Mouse (Mus musculus): Measurements from ENCODE around the gene Srprb. TPM values are rescaled to one million over a fixed set of nuclear protein-coding genes. Genes with fewer than 3 reads are reported as not detected.
"Not testable (repeated sequence)": the region's sequence is repeated elsewhere in the genome, so short reads cannot be mapped to it uniquely, and the experiment has no call there.

The Srprb gene
- polyA plus RNA-seq, 1 experiment from 2014 or later, result 49.7 TPM

GRCm38 (mm10) chr9:103168046-103168445 lies 33.9 kb downstream of the Srprb start:
- 84% methylated on average over 6 of the region's 6 CpGs for whole genome bisulfite sequencing
- Histone ChIP-seq H3K9me3 (ENCODE audit: control insufficient read depth, low read length) (no peaks in the 10 kb centered on the region), H3K4me3 (ENCODE audit: low read depth, low read length) (no peak overlapping the region), H3K9ac (ENCODE audit: low read depth, low read length) (no peak overlapping the region), H3K36me3 (ENCODE audit: control insufficient read depth, insufficient read depth, low read length) (no peaks in the 10 kb centered on the region), H3K27ac (ENCODE audit: low read depth, low read length) (no peak overlapping the region), H3K4me2 (no peak overlapping the region), H3K4me1 (replicated peaks; ENCODE audit: control insufficient read depth, insufficient read depth, low read length) (no peaks in the 10 kb centered on the region), H3K27me3 (replicated peaks; ENCODE audit: control insufficient read depth, insufficient read depth, low read length) (no peaks in the 10 kb centered on the region)
- no peak for DNase-seq (ENCODE audit: low spot score)
- no peak for ATAC-seq (replicated peaks; ENCODE audit: low FRiP score)

- H3K4me2 ChIP-seq, result no peak overlapping the region
- no peaks in the 10 kb centered on the region for H3K4me1 ChIP-seq (replicated peaks; ENCODE audit: control insufficient read depth, insufficient read depth, low read length)
- DNase-seq (ENCODE audit: low spot score) (no peak), ATAC-seq (replicated peaks; ENCODE audit: low FRiP score) (no peak)
- WGBS, result 70% methylated on average over 15 of the region's 15 CpGs
- H3K36me3 ChIP-seq (ENCODE audit: control insufficient read depth, insufficient read depth, low read length), result no peaks in the 10 kb centered on the region
- no peaks in the 10 kb centered on the region for H3K27me3 ChIP-seq (replicated peaks; ENCODE audit: control insufficient read depth, insufficient read depth, low read length)
- H3K9me3 ChIP-seq (ENCODE audit: control insufficient read depth, low read length), result no peaks in the 10 kb centered on the region
- H3K27ac ChIP-seq (ENCODE audit: low read depth, low read length), result no peak overlapping the region
- H3K4me3 ChIP-seq (ENCODE audit: low read depth, low read length), result no peak overlapping the region
- H3K9ac ChIP-seq (ENCODE audit: low read depth, low read length), result no peak overlapping the region
Observed at GRCm38 (mm10) chr9:103163806-103164205, 38.1 kb downstream of the Srprb start.

DNA sequence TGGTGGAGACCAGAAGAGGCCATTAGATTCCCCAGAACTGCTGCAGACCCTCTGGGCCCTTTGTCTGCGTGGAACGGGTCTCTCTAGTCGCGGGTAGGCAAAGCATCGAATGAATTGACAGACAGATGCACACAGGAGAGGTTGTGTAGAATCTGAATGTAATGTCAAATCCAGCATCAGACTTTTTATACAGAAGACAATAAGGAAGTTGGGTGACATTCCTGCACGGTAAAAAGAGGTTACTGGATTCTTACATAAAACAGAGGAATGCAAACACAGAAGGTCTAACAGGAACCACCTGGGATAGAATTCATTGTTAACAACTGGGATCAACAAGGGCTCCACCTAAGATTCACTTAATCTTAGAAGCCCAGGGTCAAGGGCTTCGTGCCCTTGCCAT lies 46.8 kb downstream of the Srprb start:
- H3K9ac ChIP-seq (ENCODE audit: low read depth, low read length); H3K4me3 ChIP-seq (ENCODE audit: low read depth, low read length); H3K27me3 ChIP-seq (replicated peaks; ENCODE audit: control insufficient read depth, insufficient read depth, low read length); ATAC-seq (replicated peaks; ENCODE audit: low FRiP score); H3K9me3 ChIP-seq (ENCODE audit: control insufficient read depth, low read length); H3K36me3 ChIP-seq (ENCODE audit: control insufficient read depth, insufficient read depth, low read length); H3K4me2 ChIP-seq; DNase-seq (ENCODE audit: low spot score); H3K27ac ChIP-seq (ENCODE audit: low read depth, low read length); H3K4me1 ChIP-seq (replicated peaks; ENCODE audit: control insufficient read depth, insufficient read depth, low read length): not testable (repeated sequence)
- WGBS, result 86% methylated on average over 7 of the region's 7 CpGs

DNA sequence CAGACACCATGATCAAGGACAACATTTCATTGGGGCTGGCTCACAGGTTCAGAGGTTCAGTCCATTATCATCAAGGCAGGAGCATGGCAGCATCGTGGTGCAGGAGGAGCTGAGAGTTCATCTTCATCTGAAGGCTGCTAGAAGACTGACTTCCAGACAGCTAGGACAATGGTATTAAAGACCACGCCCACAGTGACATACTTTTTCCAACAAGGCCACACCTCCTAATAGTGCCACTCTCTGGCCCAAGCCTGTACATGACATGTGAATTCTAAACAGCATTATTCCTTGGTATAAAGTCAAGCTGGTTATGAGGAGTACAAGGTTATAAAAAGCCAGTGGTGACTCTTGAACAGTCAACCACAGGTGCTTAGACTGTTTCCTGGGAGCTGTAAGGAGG lies 47.4 kb downstream of the Srprb start:
- Histone ChIP-seq H3K4me2 (no peak overlapping the region), H3K4me3 (ENCODE audit: low read depth, low read length) (no peak overlapping the region), H3K4me1 (replicated peaks; ENCODE audit: control insufficient read depth, insufficient read depth, low read length) (no peaks in the 10 kb centered on the region), H3K27me3 (replicated peaks; ENCODE audit: control insufficient read depth, insufficient read depth, low read length) (no peaks in the 10 kb centered on the region), H3K9ac (ENCODE audit: low read depth, low read length) (no peak overlapping the region), H3K36me3 (ENCODE audit: control insufficient read depth, insufficient read depth, low read length) (no peaks in the 10 kb centered on the region), H3K27ac (ENCODE audit: low read depth, low read length) (no peak overlapping the region), H3K9me3 (ENCODE audit: control insufficient read depth, low read length) (no peaks in the 10 kb centered on the region)
- DNase-seq (ENCODE audit: low spot score) (no peak), ATAC-seq (replicated peaks; ENCODE audit: low FRiP score) (no peak)
- 63% methylated on average over 2 of the region's 2 CpGs for WGBS

GRCm38 (mm10) chr9:103153286-103153685 lies 48.7 kb downstream of the Srprb start:
- no peak for ATAC-seq (replicated peaks; ENCODE audit: low FRiP score)
- no peaks in the 10 kb centered on the region for H3K9me3 ChIP-seq (ENCODE audit: control insufficient read depth, low read length)

DNA sequence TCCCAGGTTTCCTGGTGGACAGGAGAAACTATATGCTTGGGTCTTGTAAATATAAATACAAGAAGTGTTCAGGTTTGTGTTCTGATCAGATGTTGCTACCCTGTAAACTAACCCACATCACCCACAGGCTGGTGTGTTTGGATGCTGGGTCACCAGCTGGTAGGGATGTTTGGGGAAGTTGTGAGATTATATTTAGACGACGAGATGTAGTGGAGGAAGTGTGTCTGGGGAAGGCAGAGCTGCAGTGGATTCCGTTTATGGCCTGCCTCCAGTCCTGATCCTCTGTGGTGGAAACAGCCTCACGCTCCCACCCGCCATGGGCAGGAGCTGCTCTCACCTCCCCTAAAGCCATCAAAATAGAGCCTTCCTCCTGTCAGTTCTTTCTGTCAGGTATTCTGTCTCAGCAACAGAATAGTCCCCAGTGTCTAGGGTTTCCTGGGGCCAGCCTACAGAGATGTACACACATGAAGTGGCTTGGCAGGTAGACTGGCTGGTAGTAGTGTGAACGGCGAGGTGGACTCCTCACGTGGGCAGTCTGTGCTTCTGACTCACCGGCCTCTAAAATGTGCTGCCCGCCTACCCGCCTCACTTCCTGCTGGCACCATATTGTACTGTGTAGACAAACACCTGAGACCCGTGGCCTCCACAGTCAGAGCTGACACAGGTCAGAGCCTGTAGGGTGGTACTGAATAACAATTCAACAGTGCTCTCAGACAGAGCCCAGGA lies 52.7 kb downstream of the Srprb start:
- no peaks in the 10 kb centered on the region for H3K27me3 ChIP-seq (replicated peaks; ENCODE audit: control insufficient read depth, insufficient read depth, low read length)
- no peak overlapping the region for H3K4me2 ChIP-seq
- DNase-seq (ENCODE audit: low spot score) (no peak), ATAC-seq (replicated peaks; ENCODE audit: low FRiP score) (no peak)
- H3K4me3 ChIP-seq (ENCODE audit: low read depth, low read length), result no peak overlapping the region
- H3K9me3 ChIP-seq (ENCODE audit: control insufficient read depth, low read length), result no peaks in the 10 kb centered on the region
- no peak overlapping the region for H3K27ac ChIP-seq (ENCODE audit: low read depth, low read length)
- H3K36me3 ChIP-seq (ENCODE audit: control insufficient read depth, insufficient read depth, low read length), result no peaks in the 10 kb centered on the region
- H3K4me1 ChIP-seq (replicated peaks; ENCODE audit: control insufficient read depth, insufficient read depth, low read length), result no peaks in the 10 kb centered on the region
- no peak overlapping the region for H3K9ac ChIP-seq (ENCODE audit: low read depth, low read length)
- 71% methylated on average over 12 of the region's 12 CpGs for WGBS

More at GRCm38 (mm10) chr9:103153286-103153685, 48.7 kb downstream of the Srprb start:
- Histone ChIP-seq H3K27me3 (replicated peaks; ENCODE audit: control insufficient read depth, insufficient read depth, low read length) (no peaks in the 10 kb centered on the region), H3K4me1 (replicated peaks; ENCODE audit: control insufficient read depth, insufficient read depth, low read length) (no peaks in the 10 kb centered on the region), H3K4me3 (ENCODE audit: low read depth, low read length) (no peak overlapping the region), H3K27ac (ENCODE audit: low read depth, low read length) (no peak overlapping the region), H3K4me2 (no peak overlapping the region), H3K36me3 (ENCODE audit: control insufficient read depth, insufficient read depth, low read length) (no peaks in the 10 kb centered on the region), H3K9ac (ENCODE audit: low read depth, low read length) (no peak overlapping the region)
- 73% methylated on average over 5 of the region's 5 CpGs for WGBS
- no peak for DNase-seq (ENCODE audit: low spot score)

DNA sequence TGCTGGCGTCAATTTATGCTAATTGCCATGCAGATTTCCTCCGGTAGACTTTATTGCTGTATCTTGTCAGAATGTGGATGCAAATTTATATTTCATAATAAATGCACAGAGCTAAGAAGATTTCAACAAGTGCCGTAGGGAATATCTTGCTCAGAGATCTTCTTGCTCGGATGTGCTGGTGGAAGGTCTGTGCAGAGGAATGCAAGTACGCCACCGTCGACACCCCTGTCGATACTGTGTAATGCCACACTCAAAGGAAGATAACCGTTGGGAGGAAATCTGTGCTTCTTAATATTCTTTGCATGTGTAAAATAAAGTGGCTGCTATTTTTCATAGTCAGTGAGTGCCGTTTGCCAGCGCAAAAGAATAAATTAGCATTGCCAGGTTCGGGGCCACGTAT lies 54.8 kb downstream of the Srprb start:
- Histone ChIP-seq H3K27me3 (replicated peaks; ENCODE audit: control insufficient read depth, insufficient read depth, low read length) (no peaks in the 10 kb centered on the region), H3K9me3 (ENCODE audit: control insufficient read depth, low read length) (no peaks in the 10 kb centered on the region), H3K4me1 (replicated peaks; ENCODE audit: control insufficient read depth, insufficient read depth, low read length) (no peaks in the 10 kb centered on the region), H3K27ac (ENCODE audit: low read depth, low read length) (no peak overlapping the region), H3K36me3 (ENCODE audit: control insufficient read depth, insufficient read depth, low read length) (no peaks in the 10 kb centered on the region), H3K4me2 (no peak overlapping the region), H3K9ac (ENCODE audit: low read depth, low read length) (no peak overlapping the region), H3K4me3 (ENCODE audit: low read depth, low read length) (no peak overlapping the region)
- ATAC-seq (replicated peaks; ENCODE audit: low FRiP score) (no peak), DNase-seq (ENCODE audit: low spot score) (no peak)
- 76% methylated on average over 13 of the region's 13 CpGs for WGBS

DNA sequence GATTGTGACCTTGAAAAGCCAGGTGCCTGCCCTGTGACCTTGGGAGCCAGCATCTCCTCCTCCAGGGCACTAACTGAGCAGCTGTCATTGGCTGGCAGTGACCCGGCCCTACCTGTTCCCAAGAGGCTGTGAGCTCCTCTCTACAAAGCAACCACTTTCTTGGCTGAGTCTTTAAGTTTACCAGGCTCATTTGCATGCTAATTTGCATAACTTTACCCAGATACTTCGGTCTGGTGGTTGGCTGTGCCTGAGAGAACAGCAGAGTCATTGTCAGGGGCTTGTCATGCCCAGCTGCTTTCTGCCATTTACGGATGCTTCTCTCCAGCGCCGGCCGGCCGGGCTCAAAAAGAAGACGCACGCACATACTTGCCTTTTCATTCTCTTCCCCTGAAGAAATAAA lies 55.2 kb downstream of the Srprb start:
- Histone ChIP-seq H3K4me3 (ENCODE audit: low read depth, low read length) (no peak overlapping the region), H3K9me3 (ENCODE audit: control insufficient read depth, low read length) (no peaks in the 10 kb centered on the region), H3K4me1 (replicated peaks; ENCODE audit: control insufficient read depth, insufficient read depth, low read length) (no peaks in the 10 kb centered on the region), H3K9ac (ENCODE audit: low read depth, low read length) (no peak overlapping the region), H3K36me3 (ENCODE audit: control insufficient read depth, insufficient read depth, low read length) (no peaks in the 10 kb centered on the region), H3K4me2 (no peak overlapping the region), H3K27me3 (replicated peaks; ENCODE audit: control insufficient read depth, insufficient read depth, low read length) (no peaks in the 10 kb centered on the region), H3K27ac (ENCODE audit: low read depth, low read length) (no peak overlapping the region)
- DNase-seq (ENCODE audit: low spot score) (no peak), ATAC-seq (replicated peaks; ENCODE audit: low FRiP score) (no peak)
- 58% methylated on average over 9 of the region's 9 CpGs for WGBS

- H3K4me2 ChIP-seq, result no peak overlapping the region
- DNase-seq (ENCODE audit: low spot score), result no peak
- no peak overlapping the region for H3K9ac ChIP-seq (ENCODE audit: low read depth, low read length)
- H3K36me3 ChIP-seq (ENCODE audit: control insufficient read depth, insufficient read depth, low read length), result no peaks in the 10 kb centered on the region
- WGBS, result 79% methylated on average over 10 of the region's 10 CpGs
- H3K4me1 ChIP-seq (replicated peaks; ENCODE audit: control insufficient read depth, insufficient read depth, low read length), result no peaks in the 10 kb centered on the region
- H3K27me3 ChIP-seq (replicated peaks; ENCODE audit: control insufficient read depth, insufficient read depth, low read length), result no peaks in the 10 kb centered on the region
- H3K4me3 ChIP-seq (ENCODE audit: low read depth, low read length), result no peak overlapping the region
- no peak for ATAC-seq (replicated peaks; ENCODE audit: low FRiP score)
- H3K27ac ChIP-seq (ENCODE audit: low read depth, low read length), result no peak overlapping the region
- H3K9me3 ChIP-seq (ENCODE audit: control insufficient read depth, low read length), result no peaks in the 10 kb centered on the region
Observed at GRCm38 (mm10) chr9:103146257-103146656, 55.7 kb downstream of the Srprb start.
